17 mouse cellular contexts compared by ENCODE assay signal in the genomic region with DNA sequence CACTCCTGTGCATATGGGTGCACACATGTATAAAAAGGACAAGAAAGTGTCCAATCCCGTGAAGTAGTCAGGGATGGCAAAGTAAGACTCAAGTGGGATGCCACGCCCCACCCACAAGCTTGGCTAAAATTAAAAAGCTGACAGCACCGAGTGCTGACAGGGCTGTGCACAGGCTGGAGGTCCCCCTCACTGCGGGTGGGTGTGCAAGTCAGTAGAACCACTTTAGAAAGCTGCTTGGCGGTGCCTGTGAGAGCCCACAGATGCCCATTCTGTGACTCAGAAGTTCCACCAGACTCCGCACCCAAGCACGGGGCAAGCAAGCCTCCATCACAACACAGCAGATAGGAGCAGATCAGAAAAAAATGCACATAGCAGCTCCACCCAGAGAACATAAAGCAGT.
DNase-seq lines count a peak whose midpoint lies in the region; ATAC-seq and TF ChIP-seq lines count a peak whose summit lies in the region.
"Had no signal": no experiment of that assay in that cellular context is flagged by ENCODE, and none has a peak within 500 bp of the region (broad histone marks: within the 10 kb centered on the region; RNA-seq: fewer than 3 reads in every experiment).

No protein-coding gene starts in this region.

- H3K9ac ChIP-seq in heart, embryonic 11.5 days (ENCODE audit: low read depth, low read length) = no peak overlapping the region
- no peak overlapping the region for H3K9ac ChIP-seq in midbrain, embryonic 15.5 days
- H3K9ac ChIP-seq: hindbrain, embryonic 14.5 days; neural tube, embryonic 15.5 days had no signal

- H3K4me3 ChIP-seq in heart, embryonic 11.5 days (ENCODE audit: low read depth, low read length) = no peak overlapping the region
- no peak overlapping the region for H3K4me3 ChIP-seq in layer of hippocampus, adult 2 months
- H3K4me3 ChIP-seq in midbrain, embryonic 15.5 days = no peak overlapping the region
- H3K4me3 ChIP-seq: megakaryocyte, embryonic 14.5 days; neural tube, embryonic 15.5 days had no signal

- DNase-seq in heart, postnatal 25 days (ENCODE audit: low spot score) = no peak
- peak in 1 of 2 experiments; percentile 55 for DNase-seq in layer of hippocampus, adult 2 months (ENCODE audit: low spot score in 2 of 2)
- no peak for DNase-seq in layer of hippocampus, postnatal 36 days
- DNase-seq in left cerebral cortex, postnatal 10 days (ENCODE audit: extremely low spot score in 1 of 2, low spot score in 2 of 2) = peak; percentile 58 to 59
- DNase-seq in telencephalon, adult 2 months (ENCODE audit: low read depth, low spot score) = peak; percentile 91
- no peak for DNase-seq in cerebellum, postnatal 25 days
- DNase-seq: cerebellum, adult 8-10 months; embryo, embryonic 11 days; gastrocnemius, postnatal 36 days; kidney, adult 2 months had no signal

- H3K36me3 ChIP-seq in heart, embryonic 11.5 days (ENCODE audit: control insufficient read depth, insufficient read depth, low read length) = no peaks in the 10 kb centered on the region
- H3K36me3 ChIP-seq in midbrain, embryonic 15.5 days (replicated peaks) = no peaks in the 10 kb centered on the region
- H3K36me3 ChIP-seq: neural tube, embryonic 15.5 days had no signal

- H3K9me3 ChIP-seq in heart, embryonic 11.5 days (replicated peaks; ENCODE audit: control insufficient read depth, low read length) = no peaks in the 10 kb centered on the region
- no peaks in the 10 kb centered on the region for H3K9me3 ChIP-seq in midbrain, embryonic 15.5 days
- H3K9me3 ChIP-seq: megakaryocyte, embryonic 14.5 days; neural tube, embryonic 15.5 days had no signal

- H3K4me1 ChIP-seq in heart, embryonic 11.5 days (ENCODE audit: control insufficient read depth, insufficient read depth, low read length) = peaks cover 15% of the 10 kb centered on the region
- no peaks in the 10 kb centered on the region for H3K4me1 ChIP-seq in midbrain, embryonic 15.5 days

- TF ChIP-seq CTCF in layer of hippocampus, adult 2 months (conservative IDR thresholded peaks at IDR 0.05) = no peak

- peak; percentile 50 for ATAC-seq in heart, embryonic 11.5 days (replicated peaks; ENCODE audit: insufficient number of reproducible peaks, low FRiP score, low TSS enrichment)
- no peak for ATAC-seq in midbrain, embryonic 15.5 days (replicated peaks)
- ATAC-seq: forebrain, embryonic 16.5 days had no signal

- WGBS in heart, embryonic 11.5 days (ENCODE audit: insufficient replicate concordance) = 50% methylated on average over 7 of the region's 7 CpGs
- 91% methylated on average over 7 of the region's 7 CpGs for WGBS in midbrain, embryonic 15.5 days

- H3K4me2 ChIP-seq in heart, embryonic 11.5 days = no peak overlapping the region
- H3K4me2 ChIP-seq in midbrain, embryonic 15.5 days = no peak overlapping the region
- H3K4me2 ChIP-seq: hindbrain, embryonic 14.5 days; liver, embryonic 11.5 days; neural tube, embryonic 15.5 days had no signal

- intact Hi-C loops in heart, postnatal 25 days (cut with DNase I) = no loop called here
- intact Hi-C loops in left cerebral cortex, postnatal 10 days (cut with DNase I) = no loop called here

- H3K27me3 ChIP-seq in heart, embryonic 11.5 days (ENCODE audit: control insufficient read depth, insufficient read depth, low read length) = no peaks in the 10 kb centered on the region
- no peaks in the 10 kb centered on the region for H3K27me3 ChIP-seq in midbrain, embryonic 15.5 days (replicated peaks)
- H3K27me3 ChIP-seq: neural tube, embryonic 15.5 days had no signal

- peak overlapping the region; percentile 31; the same call in 1 of the 2 replicates for H3K27ac ChIP-seq in heart, embryonic 11.5 days (ENCODE audit: low read depth, low read length)
- peak overlapping the region; percentile 25; the same call in 1 of the 2 replicates for H3K27ac ChIP-seq in layer of hippocampus, adult 2 months
- no peak overlapping the region for H3K27ac ChIP-seq in midbrain, embryonic 15.5 days
- H3K27ac ChIP-seq: hindbrain, embryonic 14.5 days; neural tube, embryonic 15.5 days had no signal

Comparison
In these comparisons a context has a peak if more than half of its experiments do, and no peak if none do; other contexts are left out.
1. DNase-seq: peak in left cerebral cortex, postnatal 10 days (2 of 2) and telencephalon, adult 2 months (single experiment); none in heart, postnatal 25 days (single experiment), layer of hippocampus, postnatal 36 days (0 of 2) and cerebellum, postnatal 25 days (0 of 2).